Mouse (Mus musculus) C2C12 (cell line): ENCODE data around the gene Mmab.

Experiments used
- CTCF ChIP-seq: IDR thresholded peaks from one replicate; pipeline ENCODE4 v1.5.1; 2011; ENCODE audit not compliant: control insufficient read depth, insufficient read depth, insufficient read length
- FOSL1 ChIP-seq: IDR thresholded peaks from one replicate; pipeline ENCODE4 v1.8.0; 2011; ENCODE audit warnings: mild to moderate bottlenecking, low read length; ENCODE audit not compliant: poor library complexity, insufficient read depth, severe bottlenecking
- MYOG ChIP-seq: IDR thresholded peaks from one replicate; pipeline ENCODE4 v1.6.1; 2011; ENCODE audit not compliant: control insufficient read depth, insufficient read length; ENCODE audit errors: extremely low read depth
- USF1 ChIP-seq: IDR thresholded peaks from one replicate; pipeline ENCODE4 v1.6.1; 2011; ENCODE audit warnings: low read depth, mild to moderate bottlenecking, control low read depth, moderate library complexity

- no peak for TF ChIP-seq CTCF
- TF ChIP-seq USF1 = no peak
- TF ChIP-seq MYOG = no peak
- TF ChIP-seq FOSL1 = no peak
These were observed 34.4 kb upstream of the Mmab start for GRCm38 (mm10) chr5:114478267-114478666.
